Comparison of ENCODE assay signal across 25 mouse cellular contexts in the genomic region with DNA sequence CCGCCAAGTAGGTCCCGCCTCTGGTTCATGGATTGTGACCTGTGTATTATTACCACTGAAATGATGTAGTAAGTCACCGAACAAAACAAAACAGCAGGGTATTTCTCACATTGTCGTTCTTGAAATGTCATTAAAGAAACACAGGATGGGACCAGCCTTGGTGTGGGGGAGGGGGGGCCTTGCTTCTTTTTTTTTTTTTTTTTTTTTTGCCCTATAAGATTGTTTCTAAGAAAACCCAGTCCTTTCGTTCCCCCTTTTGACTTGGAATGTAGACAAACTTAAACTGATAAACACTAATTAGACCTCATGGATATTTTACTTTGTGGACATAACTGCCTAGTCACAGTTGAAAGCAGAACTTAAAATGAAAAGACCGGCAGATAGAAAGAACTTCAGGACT. TPM values are rescaled to one million over a fixed set of nuclear protein-coding genes. Genes with fewer than 3 reads are reported as not detected.
DNase-seq lines count a peak whose midpoint lies in the region; ATAC-seq and TF ChIP-seq lines count a peak whose summit lies in the region.
"Had no signal": no experiment of that assay in that cellular context is flagged by ENCODE, and none has a peak within 500 bp of the region (broad histone marks: within the 10 kb centered on the region; RNA-seq: fewer than 3 reads in every experiment).

No protein-coding gene starts in this region.

- peak overlapping the region; percentile 82 for H3K27ac ChIP-seq in gastrocnemius, adult 2 months
- H3K27ac ChIP-seq in liver, embryonic 13.5 days, result peak overlapping the region; percentile 90
- H3K27ac ChIP-seq in CH12.LX (ENCODE audit: insufficient read depth, low read depth) (no peak overlapping the region), ES-Bruce4 (ENCODE audit: insufficient read depth, low read length) (0 out of 2 replicates have a peak overlapping the region, but pooled peaks have one; percentile 26)
- H3K27ac ChIP-seq: forebrain, embryonic 10.5 days; forebrain, embryonic 13.5 days; heart, embryonic 10.5 days; hindbrain, embryonic 12.5 days; hindbrain, embryonic 15.5 days had no signal

- TF ChIP-seq RAD21 in CH12.LX (IDR thresholded peaks at IDR 0.05; ENCODE audit: low read depth, low read length), result no peak

- H3K4me1 ChIP-seq in liver, embryonic 13.5 days (replicated peaks), result peaks cover 96% of the 10 kb centered on the region
- peaks cover under 1 to 41% of the 10 kb centered on the region in 2 experiments; a peak in 3 of 4 replicates for H3K4me1 ChIP-seq in CH12.LX (ENCODE audit: control insufficient read depth in 1 of 2, insufficient read depth in 2 of 2)
- no peaks in the 10 kb centered on the region for H3K4me1 ChIP-seq in ES-Bruce4 (ENCODE audit: control insufficient read depth, insufficient read depth, low read length)

- intact Hi-C loops in gastrocnemius, adult 2 months (cut with DNase I), result no loop called here

- H3K4me2 ChIP-seq in liver, embryonic 13.5 days, result peak overlapping the region; percentile 29
- no peak overlapping the region for H3K4me2 ChIP-seq in CH12.LX (ENCODE audit: insufficient read depth, low read depth, poor library complexity, severe bottlenecking)
- H3K4me2 ChIP-seq: forebrain, embryonic 13.5 days; hindbrain, embryonic 12.5 days; hindbrain, embryonic 15.5 days had no signal

- WGBS in liver, embryonic 13.5 days (ENCODE audit: insufficient replicate concordance), result 81% methylated on average over 6 of the region's 6 CpGs

- no peak overlapping the region for H3K9ac ChIP-seq in liver, embryonic 13.5 days
- H3K9ac ChIP-seq in CH12.LX (ENCODE audit: insufficient read depth, low read depth) (no peak overlapping the region), ES-Bruce4 (ENCODE audit: low read depth, poor library complexity, severe bottlenecking) (no peak overlapping the region)
- H3K9ac ChIP-seq: forebrain, embryonic 13.5 days; hindbrain, embryonic 12.5 days; hindbrain, embryonic 15.5 days had no signal

- H3K79me2 ChIP-seq in CH12.LX (replicated peaks; ENCODE audit: control insufficient read depth, extremely low read depth, insufficient read depth, poor library complexity, severe bottlenecking), result no peaks in the 10 kb centered on the region

- H3K9me3 ChIP-seq in liver, embryonic 13.5 days (replicated peaks), result no peaks in the 10 kb centered on the region
- H3K9me3 ChIP-seq in CH12.LX (replicated peaks; ENCODE audit: low read length) (no peaks in the 10 kb centered on the region), ES-Bruce4 (replicated peaks; ENCODE audit: control insufficient read depth, insufficient read depth, low read length, poor library complexity, severe bottlenecking) (no peaks in the 10 kb centered on the region)
- H3K9me3 ChIP-seq: forebrain, embryonic 10.5 days; forebrain, embryonic 13.5 days; heart, embryonic 10.5 days; hindbrain, embryonic 12.5 days; hindbrain, embryonic 15.5 days had no signal

- TF ChIP-seq CTCF in gastrocnemius, adult 2 months (IDR thresholded peaks at IDR 0.05), result no peak
- TF ChIP-seq CTCF in CH12.LX (conservative IDR thresholded peaks at IDR 0.05 in 1 of 2, IDR thresholded peaks at IDR 0.05 in 1 of 2; ENCODE audit: low read depth in 2 of 2, low read length in 2 of 2), result no peak
- no peak for TF ChIP-seq CTCF in ES-Bruce4 (IDR thresholded peaks at IDR 0.05; ENCODE audit: low read depth, low read length)

- H3K4me3 ChIP-seq in gastrocnemius, adult 2 months, result no peak overlapping the region
- no peak overlapping the region for H3K4me3 ChIP-seq in liver, embryonic 13.5 days (replicated peaks)
- H3K4me3 ChIP-seq in CH12.LX (replicated peaks in 1 of 3; ENCODE audit: low read depth in 2 of 3, low read length in 2 of 3, poor library complexity in 1 of 3) (no peak overlapping the region), ES-Bruce4 (ENCODE audit: low read depth, low read length) (no peak overlapping the region)
- H3K4me3 ChIP-seq: forebrain, embryonic 10.5 days; forebrain, embryonic 13.5 days; heart, embryonic 10.5 days; hindbrain, embryonic 12.5 days; hindbrain, embryonic 15.5 days had no signal

- dilution Hi-C loops in CH12.LX (cut with MboI; ENCODE audit: extremely low pct_ligation_motif_present, extremely low pct_unique_long_range_greater_than_20kb, low sequenced_read_pairs), result no loop called here

- DNase-seq in gastrocnemius, adult 2 months, result no peak
- DNase-seq in gastrocnemius, postnatal 25 days, result no peak
- DNase-seq in liver, embryonic 13.5 days, result no peak
- DNase-seq in liver (no peak), CH12.LX (ENCODE audit: extremely low read depth) (no peak)
- no peak for DNase-seq in ovary, postnatal 36 days (ENCODE audit: low spot score)
- no peak for DNase-seq in urinary bladder, postnatal 14 days (ENCODE audit: low spot score)
- DNase-seq: adrenal gland, adult 8-10 months; adrenal gland, postnatal 25 days; cerebellum, adult 11-12 months; cerebellum, adult 8-10 months; cerebellum, postnatal 10 days; cerebellum, postnatal 36 days; embryo, embryonic 11 days; gastrocnemius, postnatal 14 days; heart, adult 18-20 months had no signal

- no peak for TF ChIP-seq EP300 in CH12.LX (IDR thresholded peaks at IDR 0.05; ENCODE audit: low read length)
- no peak for TF ChIP-seq EP300 in ES-Bruce4 (IDR thresholded peaks at IDR 0.05; ENCODE audit: insufficient read depth, low read depth, low read length)

- peaks cover 100% of the 10 kb centered on the region for H3K36me3 ChIP-seq in liver, embryonic 13.5 days
- H3K36me3 ChIP-seq in CH12.LX (replicated peaks in 1 of 2; ENCODE audit: control insufficient read depth in 1 of 2, insufficient read depth in 1 of 2, low read length in 1 of 2) (peaks cover 59 to 97% of the 10 kb centered on the region in 2 experiments), ES-Bruce4 (ENCODE audit: control insufficient read depth, insufficient read depth, low read length, poor library complexity, severe bottlenecking) (peaks cover 97% of the 10 kb centered on the region)

- no peaks in the 10 kb centered on the region for H3K27me3 ChIP-seq in liver, embryonic 13.5 days
- no peaks in the 10 kb centered on the region for H3K27me3 ChIP-seq in CH12.LX (replicated peaks)
- H3K27me3 ChIP-seq in ES-Bruce4 (ENCODE audit: control insufficient read depth, insufficient read depth, low read length, poor library complexity, severe bottlenecking), result no peaks in the 10 kb centered on the region
- H3K27me3 ChIP-seq: forebrain, embryonic 13.5 days; hindbrain, embryonic 12.5 days; hindbrain, embryonic 15.5 days had no signal

- no peak for TF ChIP-seq POLR2A in CH12.LX (IDR thresholded peaks at IDR 0.05; ENCODE audit: low read depth, low read length)
- no peak for TF ChIP-seq POLR2A in ES-Bruce4 (IDR thresholded peaks at IDR 0.05; ENCODE audit: insufficient read depth, low read length)

- in situ Hi-C loops in CH12.LX (cut with MboI; ENCODE audit: low pct_ligation_motif_present, low pct_unique_long_range_greater_than_20kb, low sequenced_read_pairs), result no loop called here

- ATAC-seq in liver, embryonic 13.5 days (ENCODE audit: low read depth), result no peak
- ATAC-seq: activated CD4-positive, CD25-positive, alpha-beta regulatory T cell, adult 4 months; CD4-positive, CD25-positive, alpha-beta regulatory T cell, adult 4 months; forebrain, embryonic 13.5 days; forebrain, embryonic 16.5 days had no signal

TF ChIP-seq in CH12.LX, 34 proteins besides CTCF, POLR2A, EP300 and RAD21:
- TF ChIP-seq PAX5 (IDR thresholded peaks at IDR 0.05; ENCODE audit: low read length) (no peak), UBTF (IDR thresholded peaks at IDR 0.05; ENCODE audit: low read depth, low read length) (no peak), ZNF384 (IDR thresholded peaks at IDR 0.05; ENCODE audit: low read depth, low read length) (peak; percentile 49; the same call in 1 of the 2 replicates)
TF ChIP-seq in CH12.LX: peak in this region for 1.

RNA-seq across cellular contexts. Expression of gene Slc20a1, which starts 6.4 kb away (rescaled TPM):
- 10 to 100 TPM; 10.5 to 23.9 TPM for total RNA-seq in gastrocnemius, adult 2 months (2021)
- total RNA-seq in gastrocnemius, postnatal 25 days (2021), result 10 to 100 TPM in 1 of 2 experiments, 1 to 10 TPM in 1; 5.6 to 11.5 TPM
- polyA plus RNA-seq in liver, embryonic 13.5 days (2015; fragmentation: Nextera tagmentation; extraction: Ambion mirVana), result 48.6 and 55.8 TPM in 2 replicates
- total RNA-seq in CH12.LX (2012; rRNA removed), result 43.1 and 47.2 TPM in 2 replicates
- total RNA-seq in CH12.LX (2014; rRNA removed), result 72.1 and 77.3 TPM in 2 replicates
- polyA plus RNA-seq in CH12.LX (2012; ENCODE audit: insufficient read length, low read depth), result 78.2 and 95.1 TPM in 2 replicates
- polyA plus RNA-seq in ES-Bruce4 (2011; ENCODE audit: insufficient read depth, insufficient read length, low read depth, missing spikeins), result 224 and 225 TPM in 2 replicates
